Mouse (Mus musculus) spleen, adult 12 weeks (tissue): ENCODE results near the gene Ptprn2.

ENCODE experiments used
- DNase-seq: peaks from one replicate; pipeline ENCODE4 v3.0.0; 2022; ENCODE audit warnings: low spot score

The Ptprn2 gene

DNA sequence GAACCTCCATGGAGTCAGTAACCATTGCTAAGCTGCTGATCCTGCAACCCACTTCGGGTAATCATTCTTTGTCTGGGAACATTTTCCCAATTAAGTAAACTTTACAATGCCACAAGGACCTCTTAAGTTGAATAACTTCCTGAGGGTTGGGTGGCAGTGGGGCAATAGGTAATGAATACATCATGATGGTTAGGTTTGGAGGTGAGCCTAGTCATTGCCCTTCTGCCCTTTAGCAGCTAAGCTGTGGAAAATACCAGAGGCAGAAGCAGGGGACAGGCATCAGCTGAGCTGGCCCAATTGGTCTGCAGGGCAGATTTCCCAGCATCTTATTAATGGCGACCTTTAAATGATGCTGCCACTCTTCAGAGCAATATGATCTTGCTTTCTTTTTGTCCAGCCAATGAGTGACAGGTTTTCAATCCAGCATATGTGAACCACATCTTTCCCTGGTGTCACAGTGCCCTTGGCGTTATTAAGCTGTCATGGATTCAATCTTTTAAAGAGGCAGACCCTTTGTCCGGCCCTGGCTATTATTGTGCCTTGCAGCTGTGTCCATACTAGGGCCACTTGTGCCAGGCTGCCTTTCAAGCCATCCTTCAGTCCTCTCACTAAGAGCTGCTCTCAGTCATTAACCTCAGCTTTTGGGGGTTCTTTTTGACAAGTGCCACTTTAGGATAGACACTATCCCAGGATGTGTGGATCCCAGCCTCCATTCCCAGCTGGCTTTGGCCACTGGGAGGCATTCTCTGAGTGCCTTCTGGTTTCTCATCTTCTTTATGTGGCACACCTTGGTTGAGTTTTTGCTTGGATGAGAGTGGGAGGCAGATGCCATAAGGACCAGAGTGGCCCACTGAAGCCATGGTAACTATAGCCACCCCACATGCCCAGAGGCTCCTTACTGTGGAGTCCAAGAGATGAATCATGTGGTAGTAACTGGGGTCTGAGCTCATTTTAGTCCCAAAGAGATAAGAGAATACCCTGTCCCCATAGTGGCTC is 292.9 kb downstream of the Ptprn2 start:
- no peak for DNase-seq

DNA sequence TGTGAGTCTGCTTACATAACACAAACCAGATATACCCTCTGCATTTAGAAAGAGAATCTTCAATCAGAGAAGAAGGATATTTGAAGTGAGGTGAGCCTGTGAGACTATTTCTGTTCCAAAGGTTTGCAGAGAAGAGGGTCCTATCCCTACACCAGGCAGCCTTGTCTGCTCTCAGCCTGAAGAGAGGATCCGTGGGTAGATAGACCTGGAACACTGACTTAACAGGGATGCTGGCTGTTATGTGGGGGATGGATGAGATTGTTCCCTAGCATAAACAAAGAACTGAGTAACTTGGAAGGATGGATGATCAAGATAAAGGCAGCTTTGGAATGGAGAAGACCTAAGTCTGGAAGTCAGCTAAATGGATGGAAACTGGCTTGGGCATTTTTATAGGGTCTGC is 294.9 kb downstream of the Ptprn2 start:
- no peak for DNase-seq

DNA sequence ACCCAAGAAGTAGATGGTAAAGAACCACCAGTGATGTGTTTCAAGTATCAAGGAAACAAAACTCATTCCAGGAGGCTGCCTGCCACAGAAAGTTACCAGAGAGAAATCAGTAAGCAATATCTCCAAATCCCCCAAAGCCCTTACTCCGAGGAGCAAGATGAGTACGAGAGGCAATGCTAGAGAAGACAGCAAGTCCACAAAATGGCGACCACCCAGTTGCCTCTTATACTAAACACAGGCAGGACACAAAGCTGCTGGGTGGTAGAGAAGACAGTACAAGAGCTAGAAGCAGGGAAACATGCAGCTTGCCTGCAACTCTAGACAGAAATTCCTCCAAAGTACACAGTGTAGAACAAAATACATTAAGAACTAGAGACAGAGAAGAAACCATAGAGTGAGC is 300.2 kb downstream of the Ptprn2 start:
- no peak for DNase-seq

DNA sequence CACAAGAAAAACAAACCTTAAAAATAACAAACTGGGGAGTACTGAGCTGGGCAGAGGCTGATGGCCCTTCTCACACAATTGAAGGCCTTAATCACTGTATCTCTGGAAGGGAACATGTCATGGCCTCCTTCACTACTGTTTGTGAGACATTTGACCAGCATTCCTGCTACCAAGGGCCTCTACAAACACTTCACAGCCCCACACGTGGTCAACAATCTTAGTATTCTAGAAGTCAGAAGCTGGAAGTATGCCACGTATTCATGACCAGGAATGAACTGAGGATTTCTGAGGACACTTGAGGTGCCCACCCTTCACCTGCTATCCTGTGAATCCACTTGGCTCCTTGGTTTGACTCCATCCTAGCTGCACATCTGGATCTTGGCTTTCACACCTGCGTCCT is 302.8 kb downstream of the Ptprn2 start:
- no peak for DNase-seq

DNA sequence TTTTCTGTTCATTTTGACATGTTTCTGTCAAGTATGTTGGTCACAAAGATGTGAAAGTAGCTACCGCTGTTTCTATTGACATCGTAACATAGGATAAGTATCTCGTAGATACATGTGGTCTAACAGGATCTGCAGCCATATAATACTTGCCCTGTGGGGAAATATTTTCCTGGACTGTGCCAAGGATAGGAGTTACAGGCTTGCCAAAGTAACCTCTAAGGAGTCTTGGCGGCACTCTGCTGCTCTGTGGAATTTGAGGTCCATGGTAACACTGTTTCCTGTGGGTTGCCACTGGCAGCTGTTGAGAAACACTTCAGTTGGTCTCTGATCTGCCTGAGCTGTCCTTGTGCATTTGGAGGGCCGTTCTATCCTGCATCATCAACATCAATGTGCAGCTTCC is 317.8 kb downstream of the Ptprn2 start:
- no peak for DNase-seq

DNA sequence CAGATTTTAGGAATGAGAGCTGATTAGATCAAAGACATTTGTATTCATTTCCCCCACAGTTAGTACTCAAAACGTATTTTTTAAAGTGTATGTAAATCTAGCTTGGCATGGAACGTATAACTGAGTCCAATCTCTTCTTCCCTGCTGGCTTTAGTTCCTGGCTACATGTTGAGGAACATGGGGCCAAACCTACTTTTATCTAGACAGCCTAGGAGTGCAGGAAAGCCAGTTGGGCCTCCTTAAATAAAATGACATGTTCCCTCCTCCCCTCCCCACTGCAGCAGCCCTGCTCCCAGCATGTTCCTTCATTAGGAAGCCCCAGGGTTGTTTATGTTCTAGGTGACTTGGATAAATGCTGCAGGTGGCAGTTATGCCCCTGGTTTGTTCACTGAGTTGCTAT is 319.2 kb downstream of the Ptprn2 start:
- no peak for DNase-seq

DNA sequence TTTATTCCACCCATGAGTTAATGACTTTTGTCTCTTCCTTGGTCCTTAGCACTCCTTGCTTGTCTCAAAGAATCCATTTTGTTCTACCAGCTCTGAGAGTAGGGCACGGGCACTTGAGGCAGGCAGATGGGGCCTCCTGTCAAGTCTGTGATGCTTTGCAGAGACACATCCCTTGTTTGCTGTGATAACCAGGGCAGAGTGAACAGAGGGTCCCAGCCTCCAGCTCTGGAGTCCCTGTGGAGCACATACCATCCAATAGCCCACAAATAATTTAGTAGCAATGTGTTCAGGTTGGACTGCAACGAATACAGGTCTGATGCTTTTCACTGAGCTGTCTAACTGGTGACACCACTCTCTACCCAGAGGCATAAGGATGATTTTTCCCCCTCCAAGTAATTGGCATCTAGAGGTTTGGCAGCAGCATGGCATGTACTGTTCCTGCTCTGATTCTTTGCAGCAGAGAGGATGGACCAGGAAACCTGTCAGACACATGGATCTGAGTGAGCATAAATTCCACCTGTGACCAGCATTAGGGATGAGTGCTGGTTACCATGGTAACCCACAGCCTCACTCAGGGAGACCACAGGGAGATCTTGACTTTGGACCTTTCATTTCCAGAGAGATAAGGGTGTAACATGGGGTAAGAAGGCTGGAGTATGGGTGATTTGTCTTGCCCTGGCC is 319.7 kb downstream of the Ptprn2 start:
- DNase-seq, result no peak

DNA sequence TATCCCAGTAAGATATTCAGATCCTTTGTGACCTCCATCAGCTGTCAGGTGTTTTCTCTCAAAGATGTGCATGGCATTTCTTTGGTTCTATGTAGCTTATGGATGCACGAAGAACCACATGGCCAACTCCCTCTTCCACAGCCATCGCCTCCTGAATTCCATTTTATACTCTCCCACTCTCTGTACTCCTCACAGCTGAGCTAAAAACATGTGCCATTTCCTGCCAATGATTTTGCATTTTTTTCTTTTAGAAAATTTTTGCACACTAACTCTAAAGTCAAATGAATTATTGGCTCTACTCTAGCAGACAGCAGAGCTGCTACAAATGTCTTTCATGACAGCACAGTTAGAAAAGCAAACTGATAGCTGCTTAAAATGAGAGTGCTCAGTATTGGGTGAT is 320.6 kb downstream of the Ptprn2 start:
- DNase-seq, result no peak

DNA sequence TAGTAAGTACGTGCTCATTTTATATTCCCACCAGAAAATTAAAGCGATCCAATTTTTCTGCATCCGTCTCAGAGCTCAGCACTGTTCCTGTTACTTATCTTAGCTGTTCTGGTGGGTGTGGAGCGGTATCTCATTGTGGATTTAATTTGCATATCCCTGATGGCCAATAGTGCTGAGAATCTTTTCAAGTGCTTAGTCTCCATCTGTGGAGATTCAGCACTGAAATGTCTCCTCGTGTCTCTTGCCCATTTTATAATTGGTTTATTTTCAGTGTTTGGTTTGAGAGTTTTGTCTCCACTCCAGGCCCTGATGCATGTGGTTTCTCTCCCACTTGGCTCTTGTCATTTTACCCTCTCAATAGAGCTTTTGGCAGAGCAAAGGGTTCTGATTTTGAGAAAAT is 327.5 kb downstream of the Ptprn2 start:
- no peak for DNase-seq

DNA sequence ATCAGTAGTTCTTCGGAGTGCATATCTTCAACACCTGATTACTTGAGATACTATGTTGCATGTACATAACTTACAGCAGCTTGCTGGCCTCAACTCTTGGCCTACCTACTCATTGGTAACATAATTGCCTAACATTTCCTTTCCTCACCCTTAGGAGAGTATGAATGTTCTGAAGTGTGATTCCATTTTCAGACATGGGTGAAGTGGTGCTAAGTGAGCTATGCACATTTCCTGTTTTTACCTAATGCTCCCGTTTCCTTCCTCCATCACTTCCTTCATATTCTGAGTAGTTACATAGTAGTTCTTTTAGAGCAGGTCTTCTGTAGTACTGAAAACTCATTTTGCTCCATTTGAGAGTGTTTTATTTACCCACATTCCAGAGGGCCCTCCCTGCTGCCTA is 334.3 kb downstream of the Ptprn2 start:
- DNase-seq, result no peak

DNA sequence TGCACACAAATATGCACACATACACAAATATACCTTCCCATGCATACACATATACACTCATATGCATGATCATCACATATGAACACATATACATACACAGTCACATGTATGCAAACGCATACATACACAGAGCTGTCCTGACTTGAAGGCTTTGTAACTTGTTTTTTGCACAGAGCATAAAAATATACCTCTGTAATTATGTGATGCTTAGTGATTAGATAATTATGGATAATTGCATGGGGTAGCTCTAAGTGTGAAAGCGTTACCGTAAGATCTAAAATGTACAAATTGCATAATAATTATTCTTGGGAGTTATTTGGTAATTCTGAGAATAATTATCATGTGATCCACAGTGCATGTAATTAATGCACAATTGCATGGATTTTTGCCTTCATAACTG is 337.8 kb downstream of the Ptprn2 start:
- DNase-seq, result no peak

DNA sequence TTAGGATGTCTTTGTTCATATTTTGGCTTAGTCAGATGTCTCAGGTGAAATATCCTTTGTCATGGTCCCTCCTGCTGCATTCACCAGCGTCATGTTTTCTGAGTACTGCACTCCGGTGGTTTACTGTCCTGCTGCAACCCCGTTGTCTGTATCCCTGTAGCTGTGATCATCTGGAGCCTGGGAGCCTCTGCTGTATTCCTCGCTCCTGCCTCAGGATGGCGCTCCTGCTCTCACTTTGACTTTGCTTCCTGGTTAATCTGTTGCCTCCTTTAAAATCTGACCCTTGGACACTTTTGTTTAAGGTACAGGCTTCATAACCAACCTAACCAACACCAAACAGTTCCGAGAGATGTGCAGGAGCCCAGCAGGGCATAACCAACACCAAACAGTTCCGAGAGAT is 342.2 kb downstream of the Ptprn2 start:
- no peak for DNase-seq

DNA sequence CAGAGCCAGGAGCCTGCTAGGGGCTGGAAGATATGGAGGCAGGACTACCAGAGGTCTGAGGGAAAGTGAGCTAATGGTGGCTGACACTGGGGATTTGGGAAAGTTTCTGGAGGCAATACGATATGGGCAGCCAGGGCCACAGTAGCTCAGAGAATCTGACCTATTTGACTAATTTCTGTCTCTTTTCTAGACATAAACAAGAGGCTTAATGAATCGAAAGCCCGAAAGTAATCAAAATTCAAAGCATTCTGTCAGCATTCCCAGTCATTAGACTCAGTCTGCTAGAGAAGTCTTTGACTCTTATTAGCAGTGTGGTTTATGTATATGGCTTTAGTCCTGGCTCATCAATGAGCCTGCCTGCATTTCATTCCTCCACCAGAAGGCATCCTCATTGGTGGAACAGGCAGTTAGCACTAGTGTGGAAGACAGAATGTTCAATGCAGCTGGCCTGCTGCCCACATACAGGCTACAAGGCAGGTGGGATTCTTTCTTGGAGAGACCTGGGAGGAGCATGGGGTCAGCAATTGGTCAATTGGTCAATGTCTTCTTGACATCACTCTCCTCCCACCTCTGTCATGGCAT is 353.2 kb downstream of the Ptprn2 start:
- DNase-seq, result no peak

DNA sequence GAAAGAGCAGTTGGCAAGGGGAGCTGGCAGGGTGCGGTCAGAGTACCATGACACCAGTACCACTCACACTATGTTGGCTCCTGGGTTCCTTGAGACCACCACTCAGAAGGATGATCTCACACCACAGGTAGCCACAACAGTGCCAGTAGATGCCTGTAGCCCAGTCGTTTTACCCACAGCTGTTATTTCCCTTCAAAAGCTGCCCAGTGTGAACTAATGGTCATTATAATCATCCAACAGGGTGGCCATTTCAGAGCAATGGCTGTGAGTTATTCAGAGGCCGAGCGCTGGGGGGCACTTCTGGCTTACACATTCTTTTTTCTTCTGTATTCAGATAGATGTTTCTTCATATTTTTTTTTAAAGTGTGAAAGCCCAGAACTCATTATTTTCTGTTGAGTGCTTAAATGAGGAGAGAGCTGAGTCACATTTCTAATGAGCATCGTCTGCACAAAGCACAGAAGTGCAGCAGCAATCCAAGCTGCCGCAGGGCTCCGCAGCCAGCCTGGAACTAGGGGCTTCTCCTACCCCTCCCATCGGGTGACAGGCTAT is 357.3 kb downstream of the Ptprn2 start:
- DNase-seq, result no peak

DNA sequence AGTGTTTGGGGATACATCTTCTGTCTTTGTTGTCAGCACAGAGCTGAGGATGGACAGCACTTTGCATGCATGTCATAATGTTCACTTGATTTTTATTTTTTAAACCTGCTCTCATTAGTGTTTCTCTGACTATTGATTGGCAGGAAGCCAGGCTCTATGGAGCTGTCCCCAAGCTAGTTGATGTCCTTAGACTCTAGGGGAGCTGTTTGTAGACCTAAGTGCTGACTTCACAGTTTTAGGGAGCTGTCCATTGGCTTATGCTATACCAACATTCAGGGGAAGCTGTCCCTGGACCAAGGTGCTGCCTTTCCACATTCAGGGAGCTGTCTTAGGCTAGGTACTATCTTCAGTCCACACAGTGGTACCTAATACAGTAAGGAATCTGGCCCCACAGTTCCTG is 360.7 kb downstream of the Ptprn2 start:
- no peak for DNase-seq

DNA sequence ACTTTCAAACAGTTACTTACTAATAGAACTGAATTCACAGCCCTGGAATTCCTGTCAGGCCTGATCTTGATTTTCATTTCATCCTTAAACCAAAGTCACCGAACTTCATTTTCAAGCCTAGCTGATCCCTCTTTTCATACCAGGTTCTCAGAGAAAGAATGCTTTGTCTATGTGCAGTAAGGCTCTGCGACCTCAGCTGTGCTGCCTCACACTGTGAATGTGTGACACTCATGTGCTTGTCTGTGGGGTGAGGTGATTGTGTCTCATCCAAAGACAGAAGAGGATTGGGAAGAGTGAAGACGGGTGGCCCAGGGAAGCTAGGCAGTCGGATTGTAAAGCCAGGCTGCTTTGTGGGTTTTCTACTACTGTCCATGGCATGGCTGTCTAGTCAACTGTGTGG is 361.5 kb downstream of the Ptprn2 start:
- no peak for DNase-seq

DNA sequence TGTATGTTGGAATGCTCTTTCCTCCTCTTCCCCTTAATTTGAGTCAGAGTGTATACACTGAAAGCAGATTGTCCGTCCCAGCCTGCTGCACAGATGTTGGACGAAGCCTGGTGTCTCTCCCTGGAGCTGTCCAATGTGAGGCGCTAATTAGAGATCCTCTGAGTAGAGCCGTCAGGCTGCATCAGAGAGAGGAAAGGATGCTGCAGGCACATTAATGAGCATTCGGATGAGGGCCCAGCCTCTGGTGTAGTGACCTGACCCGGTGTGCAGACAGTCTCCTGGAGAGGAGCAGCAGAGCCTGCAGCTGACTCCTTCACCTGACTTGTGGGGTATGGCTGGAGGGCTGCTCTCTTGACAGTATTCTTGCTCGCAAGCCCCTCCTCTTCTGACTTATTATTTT is 370.8 kb downstream of the Ptprn2 start:
- DNase-seq, result no peak

DNA sequence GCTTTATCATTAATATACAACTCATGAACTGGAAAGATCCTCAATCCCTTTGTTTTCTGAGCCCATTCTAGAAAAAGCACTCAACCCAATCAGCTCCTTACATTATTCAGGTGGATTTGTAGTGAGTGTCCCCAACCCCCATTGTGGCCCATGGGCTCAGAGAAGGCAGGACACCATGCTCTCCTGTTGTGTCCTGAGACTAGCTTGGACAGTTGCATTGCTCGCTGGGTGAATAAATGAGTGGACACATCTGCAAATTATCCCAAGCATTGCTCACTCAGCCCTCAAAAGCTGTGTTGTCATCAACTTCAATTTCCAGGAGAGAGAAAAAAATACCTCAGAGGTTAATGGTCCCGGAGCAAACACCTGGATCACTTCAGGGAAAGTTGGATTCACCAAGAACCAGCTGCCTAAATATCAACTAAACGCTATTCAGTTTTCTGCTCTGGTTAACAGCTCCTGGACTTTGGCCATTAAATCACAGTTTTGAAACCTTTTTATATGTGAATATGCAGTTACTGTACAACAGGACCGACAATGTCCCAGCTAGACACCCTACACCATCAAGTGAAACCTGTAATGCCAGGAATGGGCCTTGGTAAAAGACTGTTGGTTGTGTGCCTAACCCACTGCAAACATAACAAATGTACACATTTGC is 376.0 kb downstream of the Ptprn2 start:
- no peak for DNase-seq

DNA sequence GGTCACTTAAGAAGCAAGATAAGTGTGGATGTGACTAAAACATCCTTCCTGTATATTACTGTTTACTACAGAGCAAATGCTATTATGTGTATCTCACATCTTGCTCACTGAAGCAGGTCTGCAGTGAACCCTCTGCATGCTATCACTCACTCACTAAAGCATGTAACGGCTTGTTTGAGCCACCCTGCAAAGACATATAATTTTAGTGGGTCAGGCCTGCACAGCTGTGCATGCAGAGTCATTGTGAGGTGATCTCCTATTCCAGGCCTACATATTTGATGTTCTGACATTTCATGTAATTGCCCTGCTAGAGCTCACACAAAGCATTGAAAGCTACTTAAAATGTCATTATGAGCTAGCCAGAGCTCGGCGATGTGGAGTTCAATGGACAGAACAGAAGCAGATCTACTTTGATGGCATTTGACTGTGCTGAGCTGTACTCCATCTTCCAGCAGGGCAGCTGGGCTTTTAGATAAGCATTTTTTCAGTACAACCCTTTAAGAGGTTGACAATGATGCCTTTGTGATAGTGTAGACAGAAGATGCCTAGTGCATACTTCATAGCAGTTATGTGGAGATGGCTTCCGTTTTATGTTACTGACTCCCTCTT is 377.9 kb downstream of the Ptprn2 start:
- DNase-seq, result no peak

DNA sequence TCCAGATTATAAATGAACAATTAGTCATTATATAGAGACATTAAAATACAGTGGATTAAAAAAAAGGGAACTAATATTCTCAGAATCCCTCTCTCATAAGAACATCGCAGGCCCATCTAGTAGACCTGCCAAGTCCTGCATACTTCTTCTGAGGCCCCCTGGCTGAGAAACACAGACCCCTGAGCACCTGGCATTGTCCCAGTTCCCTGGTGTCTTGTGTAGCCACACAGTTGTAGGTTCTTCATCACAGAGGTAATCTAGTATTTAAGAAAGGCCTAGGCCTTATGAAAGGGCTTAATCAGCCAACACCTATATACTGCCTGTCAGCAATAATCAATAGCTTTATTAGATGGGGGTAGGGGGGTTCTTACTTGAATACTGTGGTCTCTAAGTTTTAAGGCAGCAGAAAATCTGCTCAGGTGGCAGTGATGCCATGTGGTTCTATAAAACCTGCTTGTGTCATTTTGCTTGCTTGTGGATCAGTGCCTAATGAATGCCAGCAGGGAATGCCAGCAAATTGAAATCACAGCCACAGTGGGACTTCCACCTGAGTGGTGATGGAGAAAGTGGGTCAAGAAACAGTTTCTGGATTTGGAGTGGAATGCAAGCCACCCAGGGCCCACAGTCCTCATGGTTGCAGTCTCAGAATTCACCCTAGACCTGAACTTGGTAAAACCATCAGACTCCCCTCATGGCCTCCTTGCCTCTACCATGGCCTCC is 388.5 kb downstream of the Ptprn2 start:
- no peak for DNase-seq
